Mouse (Mus musculus) lung, postnatal 0 days (tissue): ENCODE results near the gene Leap2. TPM values are rescaled to one million over a fixed set of nuclear protein-coding genes. Genes with fewer than 3 reads are reported as not detected.
"Not testable (repeated sequence)": the region's sequence is repeated elsewhere in the genome, so short reads cannot be mapped to it uniquely, and the experiment has no call there.

Experiments used
- ATAC-seq: fragments of 200-750 bp; cut with Nextera tagmentation; 2 replicates; pipeline ENCODE4 v1.8.0; 2017; ENCODE audit warnings: moderate library complexity
- DNase-seq: peaks from one replicate; pipeline ENCODE4 v3.0.0-alpha.2; 2016; ENCODE audit warnings: low spot score
- H3K27ac ChIP-seq: fragments of 300-500 bp; sonication (generic); 2 replicates; pipeline ENCODE4 v1.5.1; 2014; ENCODE audit warnings: antibody characterized with exemption, mild to moderate bottlenecking, low read length, mixed read lengths
- H3K27me3 ChIP-seq: fragments of 300-500 bp; sonication (generic); replicated peaks from 2 replicates; pipeline ENCODE4 v1.6.1; 2014; ENCODE audit warnings: low read length, mixed read lengths; ENCODE audit not compliant: insufficient read depth
- H3K36me3 ChIP-seq: fragments of 300-500 bp; sonication (generic); 2 replicates; pipeline ENCODE4 v1.6.1; 2014; ENCODE audit warnings: low read length, mixed read lengths; ENCODE audit not compliant: insufficient read depth
- H3K4me1 ChIP-seq: fragments of 300-500 bp; sonication (generic); 2 replicates; pipeline ENCODE4 v1.6.1; 2014; ENCODE audit warnings: antibody characterized with exemption, low read depth, low read length, mixed read lengths; ENCODE audit not compliant: insufficient read depth
- H3K4me2 ChIP-seq: fragments of 300-500 bp; sonication (generic); replicated peaks from 2 replicates; pipeline ENCODE4 v1.6.1; 2014; ENCODE audit warnings: low read depth, mild to moderate bottlenecking, low read length, moderate library complexity, mixed read lengths
- H3K4me3 ChIP-seq: fragments of 300-500 bp; sonication (generic); 2 replicates; pipeline ENCODE4 v1.5.1; 2014; ENCODE audit warnings: low read depth, low read length
- H3K9ac ChIP-seq: fragments of 300-500 bp; sonication (generic); replicated peaks from 2 replicates; pipeline ENCODE4 v1.6.1; 2014; ENCODE audit warnings: low read depth, mild to moderate bottlenecking
- H3K9me3 ChIP-seq: fragments of 300-500 bp; sonication (generic); 2 replicates; pipeline ENCODE4 v1.6.1; 2016; ENCODE audit warnings: low read length, mixed read lengths
- CTCF ChIP-seq: IDR thresholded peaks from 2 replicates; pipeline ENCODE4 v1.5.1; 2016; ENCODE audit warnings: antibody characterized with exemption, mild to moderate bottlenecking
- EP300 ChIP-seq: IDR thresholded peaks from 2 replicates; pipeline ENCODE4 v1.6.1; 2016; ENCODE audit warnings: antibody characterized with exemption, mild to moderate bottlenecking, control low read depth
- WGBS: fragments of 180-500 bp; shearing (Covaris S2); extraction: QIAGEN DNeasy Blood & Tissue Kit; methylation state at CpG from one replicate; pipeline ENCODE4 v1.1.7; 2014; 5-methylcytosine and 5-hydroxymethylcytosine counted together
- polyA plus RNA-seq: library from polyadenylated mRNA; unstranded; fragments of >200 nt; fragmentation: Nextera tagmentation; extraction: Ambion mirVana; gene quantifications from 2 replicates; pipeline ENCODE4 v1.2.1, GENCODE M21; 2015

Leap2 gene
- polyA plus RNA-seq, 1 experiment from 2014 or later: not detected

- Histone ChIP-seq H3K9ac (no peak overlapping the region), H3K27me3 (no peaks in the 10 kb centered on the region), H3K4me1 (0 out of 2 replicates have a peak, but pooled peaks cover 4% of the 10 kb centered on the region), H3K9me3 (no peaks in the 10 kb centered on the region), H3K36me3 (no peaks in the 10 kb centered on the region), H3K4me2 (no peak overlapping the region), H3K4me3 (no peak overlapping the region), H3K27ac (no peak overlapping the region)
- no peak for DNase-seq
- 94% methylated on average over 3 of the region's 3 CpGs for WGBS
- TF ChIP-seq CTCF (no peak), EP300 (no peak)
- ATAC-seq: no peak
Observed at GRCm38 (mm10) chr11:53427993-53428715, 5.2 kb upstream of the Leap2 start.

GRCm38 (mm10) chr11:53426914-53427313, 3.9 kb upstream of the Leap2 start:
- not testable (repeated sequence) for H3K36me3 ChIP-seq, DNase-seq, H3K4me1 ChIP-seq, H3K4me2 ChIP-seq, H3K27ac ChIP-seq, H3K27me3 ChIP-seq, H3K9ac ChIP-seq, H3K4me3 ChIP-seq, ATAC-seq, H3K9me3 ChIP-seq
- 87% methylated on average over 3 of the region's 3 CpGs for WGBS

GRCm38 (mm10) chr11:53425711-53426255, 2.8 kb upstream of the Leap2 start:
- 79% methylated on average over 6 of the region's 6 CpGs for WGBS
- H3K27me3 ChIP-seq: no peaks in the 10 kb centered on the region
- DNase-seq (no peak), ATAC-seq (no peak)
- no peak overlapping the region for H3K4me3 ChIP-seq
- no peaks in the 10 kb centered on the region for H3K9me3 ChIP-seq
- H3K4me1 ChIP-seq: no peaks in the 10 kb centered on the region
- H3K27ac ChIP-seq: no peak overlapping the region
- H3K9ac ChIP-seq: no peak overlapping the region
- TF ChIP-seq CTCF: no peak
- TF ChIP-seq EP300: no peak
- no peak overlapping the region for H3K4me2 ChIP-seq
- no peaks in the 10 kb centered on the region for H3K36me3 ChIP-seq

- Histone ChIP-seq H3K27ac (no peak overlapping the region), H3K4me1 (no peaks in the 10 kb centered on the region), H3K27me3 (no peaks in the 10 kb centered on the region), H3K9ac (no peak overlapping the region), H3K9me3 (no peaks in the 10 kb centered on the region), H3K4me2 (no peak overlapping the region), H3K4me3 (no peak overlapping the region), H3K36me3 (peaks cover 1% of the 10 kb centered on the region; the same call in 1 of the 2 replicates)
- DNase-seq: no peak
- no peak for TF ChIP-seq EP300
- WGBS: 41% methylated on average over 3 of the region's 3 CpGs
- no peak for ATAC-seq
Observed at GRCm38 (mm10) chr11:53425251-53425650, 2.3 kb upstream of the Leap2 start.

GRCm38 (mm10) chr11:53424826-53425225, 1.9 kb upstream of the Leap2 start:
- DNase-seq (no peak), ATAC-seq (no peak)
- no peak overlapping the region for H3K9ac ChIP-seq
- no peak overlapping the region for H3K27ac ChIP-seq
- TF ChIP-seq EP300: no peak
- H3K9me3 ChIP-seq: no peaks in the 10 kb centered on the region
- H3K4me1 ChIP-seq: no peaks in the 10 kb centered on the region
- H3K36me3 ChIP-seq: peaks cover 5% of the 10 kb centered on the region; the same call in 1 of the 2 replicates
- no peaks in the 10 kb centered on the region for H3K27me3 ChIP-seq
- no peak overlapping the region for H3K4me2 ChIP-seq
- H3K4me3 ChIP-seq: no peak overlapping the region
- WGBS: 41% methylated on average over 2 of the region's 2 CpGs

- H3K27me3 ChIP-seq: no peaks in the 10 kb centered on the region
- H3K9ac ChIP-seq: no peak overlapping the region
- DNase-seq (no peak), ATAC-seq (no peak)
- H3K27ac ChIP-seq: no peak overlapping the region
- H3K4me3 ChIP-seq: no peak overlapping the region
- TF ChIP-seq EP300 (no peak), CTCF (no peak)
- H3K4me2 ChIP-seq: no peak overlapping the region
- no peaks in the 10 kb centered on the region for H3K4me1 ChIP-seq
- H3K36me3 ChIP-seq: peaks cover 49% of the 10 kb centered on the region
- no peaks in the 10 kb centered on the region for H3K9me3 ChIP-seq
Observed at GRCm38 (mm10) chr11:53418048-53418447, 4.9 kb downstream of the Leap2 start.

GRCm38 (mm10) chr11:53413871-53414270, 9.1 kb downstream of the Leap2 start:
- Histone ChIP-seq H3K36me3 (peaks cover 68% of the 10 kb centered on the region), H3K4me3 (no peak overlapping the region), H3K27me3 (no peaks in the 10 kb centered on the region), H3K4me1 (no peaks in the 10 kb centered on the region), H3K4me2 (no peak overlapping the region), H3K9ac (no peak overlapping the region), H3K27ac (no peak overlapping the region), H3K9me3 (no peaks in the 10 kb centered on the region)
- DNase-seq (no peak), ATAC-seq (no peak)
- TF ChIP-seq EP300 (no peak), CTCF (no peak)
- WGBS: 91% methylated on average over 4 of the region's 4 CpGs
